23 mouse cellular contexts compared by ENCODE assay signal in the genomic region with DNA sequence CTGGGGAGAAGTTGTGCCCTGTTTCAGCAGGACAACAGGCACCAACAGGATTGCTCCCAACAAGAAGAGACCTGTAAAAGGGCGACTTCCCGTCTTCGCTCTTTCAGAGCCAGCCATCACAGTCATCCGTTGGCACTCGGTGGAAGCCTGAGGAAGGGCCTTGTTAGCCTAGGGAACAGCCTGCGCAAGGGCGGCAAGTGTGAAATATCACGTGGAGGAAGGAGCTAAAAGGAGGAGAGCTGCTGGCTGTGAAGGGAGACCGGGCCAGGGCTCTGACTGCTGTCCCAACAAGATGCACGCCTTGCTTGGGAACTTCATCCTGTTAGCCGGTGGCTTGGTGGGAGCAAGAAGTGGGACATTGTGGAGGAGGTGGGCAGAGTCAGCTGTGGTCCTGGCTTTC. TPM values are rescaled to one million over a fixed set of nuclear protein-coding genes. Genes with fewer than 3 reads are reported as not detected.
DNase-seq lines count a peak whose midpoint lies in the region; ATAC-seq and TF ChIP-seq lines count a peak whose summit lies in the region.
"Had no signal": no experiment of that assay in that cellular context is flagged by ENCODE, and none has a peak within 500 bp of the region (broad histone marks: within the 10 kb centered on the region; RNA-seq: fewer than 3 reads in every experiment).

No protein-coding gene starts in this region.

- DNase-seq in forebrain, postnatal 0 days, result no peak
- no peak for DNase-seq in layer of hippocampus, adult 2 months (ENCODE audit: low spot score in 2 of 2)
- no peak for DNase-seq in layer of hippocampus, adult 18-20 months (ENCODE audit: low spot score in 2 of 2)
- no peak for DNase-seq in stomach, postnatal 0 days (ENCODE audit: low spot score)
- DNase-seq: adrenal gland, postnatal 25 days; cerebellum, adult 9-10 months; gastrocnemius, postnatal 14 days; heart, adult 2 months; heart, postnatal 36 days; kidney, adult 11 months; lung, postnatal 36 days; midbrain, embryonic 14.5 days; thymus, postnatal 14 days had no signal

- no peak overlapping the region for H3K4me2 ChIP-seq in forebrain, postnatal 0 days (ENCODE audit: low read depth)
- no peak overlapping the region for H3K4me2 ChIP-seq in forebrain, embryonic 13.5 days
- no peak overlapping the region for H3K4me2 ChIP-seq in stomach, embryonic 16.5 days (ENCODE audit: low read depth, low read length)
- H3K4me2 ChIP-seq in stomach, postnatal 0 days (replicated peaks; ENCODE audit: low read depth), result no peak overlapping the region
- H3K4me2 ChIP-seq: embryonic facial prominence, embryonic 12.5 days; forebrain, embryonic 15.5 days; hindbrain, embryonic 13.5 days; limb, embryonic 15.5 days; liver, embryonic 15.5 days; lung, embryonic 15.5 days had no signal

- TF ChIP-seq EP300 in stomach, postnatal 0 days (optimal IDR thresholded peaks at IDR 0.05), result no peak

- ATAC-seq in forebrain, postnatal 0 days, result no peak
- no peak for ATAC-seq in forebrain, embryonic 13.5 days
- ATAC-seq in stomach, embryonic 16.5 days (ENCODE audit: insufficient read depth, low FRiP score), result no peak
- no peak for ATAC-seq in stomach, postnatal 0 days (ENCODE audit: low FRiP score, low TSS enrichment)
- ATAC-seq in megakaryocyte, adult 5-6 weeks (ENCODE audit: poor library complexity, severe bottlenecking), result no peak
- ATAC-seq: CD4-positive, CD25-positive, alpha-beta regulatory T cell, adult 4 months; forebrain, embryonic 15.5 days had no signal

- TF ChIP-seq CTCF in forebrain, postnatal 0 days (IDR thresholded peaks at IDR 0.05; ENCODE audit: low read depth), result no peak
- no peak for TF ChIP-seq CTCF in layer of hippocampus, adult 2 months (conservative IDR thresholded peaks at IDR 0.05)
- no peak for TF ChIP-seq CTCF in stomach, postnatal 0 days (IDR thresholded peaks at IDR 0.05; ENCODE audit: low read depth)

- WGBS in forebrain, postnatal 0 days, result 71% methylated on average over 11 of the region's 11 CpGs
- 79% methylated on average over 11 of the region's 11 CpGs for WGBS in forebrain, embryonic 13.5 days
- WGBS in stomach, embryonic 16.5 days, result 54% methylated on average over 11 of the region's 11 CpGs
- 51% methylated on average over 11 of the region's 11 CpGs for WGBS in stomach, postnatal 0 days

- H3K36me3 ChIP-seq in forebrain, postnatal 0 days (ENCODE audit: insufficient read depth), result peaks cover 14% of the 10 kb centered on the region; the same call in 1 of the 2 replicates
- peaks cover 13% of the 10 kb centered on the region for H3K36me3 ChIP-seq in forebrain, embryonic 13.5 days (ENCODE audit: poor library complexity, severe bottlenecking)
- H3K36me3 ChIP-seq in stomach, embryonic 16.5 days (ENCODE audit: control insufficient read depth, insufficient read depth, low read length), result no peaks in the 10 kb centered on the region
- no peaks in the 10 kb centered on the region for H3K36me3 ChIP-seq in stomach, postnatal 0 days (ENCODE audit: control insufficient read depth, insufficient read depth, low read length)
- H3K36me3 ChIP-seq: limb, embryonic 15.5 days; liver, embryonic 15.5 days; lung, embryonic 15.5 days had no signal

- H3K4me3 ChIP-seq in forebrain, postnatal 0 days (ENCODE audit: low read depth, low read length), result no peak overlapping the region
- no peak overlapping the region for H3K4me3 ChIP-seq in forebrain, embryonic 13.5 days
- peak overlapping the region; percentile 6; the same call in 1 of the 2 replicates for H3K4me3 ChIP-seq in layer of hippocampus, adult 2 months
- H3K4me3 ChIP-seq in stomach, embryonic 16.5 days (replicated peaks; ENCODE audit: low read length), result no peak overlapping the region
- no peak overlapping the region for H3K4me3 ChIP-seq in stomach, postnatal 0 days (ENCODE audit: low read depth, low read length)
- H3K4me3 ChIP-seq: embryonic facial prominence, embryonic 12.5 days; forebrain, embryonic 15.5 days; heart, adult 2 months; hindbrain, embryonic 13.5 days; limb, embryonic 15.5 days; liver, embryonic 15.5 days; lung, embryonic 15.5 days had no signal

- H3K4me1 ChIP-seq in forebrain, postnatal 0 days (ENCODE audit: insufficient read depth), result peaks cover 23% of the 10 kb centered on the region
- H3K4me1 ChIP-seq in forebrain, embryonic 13.5 days, result peaks cover 35% of the 10 kb centered on the region
- peaks cover 15% of the 10 kb centered on the region for H3K4me1 ChIP-seq in stomach, embryonic 16.5 days (ENCODE audit: control insufficient read depth, insufficient read depth, low read length)
- no peaks in the 10 kb centered on the region for H3K4me1 ChIP-seq in stomach, postnatal 0 days (replicated peaks; ENCODE audit: control insufficient read depth, insufficient read depth)
- H3K4me1 ChIP-seq: liver, embryonic 15.5 days had no signal

- H3K9ac ChIP-seq in forebrain, postnatal 0 days, result no peak overlapping the region
- H3K9ac ChIP-seq in forebrain, embryonic 13.5 days, result no peak overlapping the region
- H3K9ac ChIP-seq in stomach, embryonic 16.5 days (ENCODE audit: low read length), result peak overlapping the region; percentile 26; the same call in 1 of the 2 replicates
- no peak overlapping the region for H3K9ac ChIP-seq in stomach, postnatal 0 days (ENCODE audit: low read length)
- H3K9ac ChIP-seq: embryonic facial prominence, embryonic 12.5 days; forebrain, embryonic 15.5 days; hindbrain, embryonic 13.5 days; limb, embryonic 15.5 days; liver, embryonic 15.5 days; lung, embryonic 15.5 days had no signal

- no peaks in the 10 kb centered on the region for H3K27me3 ChIP-seq in forebrain, postnatal 0 days (ENCODE audit: insufficient read depth, low read length)
- H3K27me3 ChIP-seq in forebrain, embryonic 13.5 days, result no peaks in the 10 kb centered on the region
- H3K27me3 ChIP-seq in stomach, embryonic 16.5 days (ENCODE audit: control insufficient read depth, insufficient read depth, low read length), result 0 out of 2 replicates have a peak, but pooled peaks cover 7% of the 10 kb centered on the region
- no peaks in the 10 kb centered on the region for H3K27me3 ChIP-seq in stomach, postnatal 0 days (ENCODE audit: control insufficient read depth, insufficient read depth, low read length)
- H3K27me3 ChIP-seq: forebrain, embryonic 15.5 days had no signal

- 0 out of 2 replicates have a peak overlapping the region, but pooled peaks have one; percentile 21 for H3K27ac ChIP-seq in forebrain, postnatal 0 days (ENCODE audit: low read depth, low read length)
- H3K27ac ChIP-seq in forebrain, embryonic 13.5 days, result no peak overlapping the region
- H3K27ac ChIP-seq in layer of hippocampus, adult 2 months, result peak overlapping the region; percentile 67
- peak overlapping the region; percentile 46; the same call in 1 of the 2 replicates for H3K27ac ChIP-seq in stomach, embryonic 16.5 days (ENCODE audit: low read length)
- no peak overlapping the region for H3K27ac ChIP-seq in stomach, postnatal 0 days (replicated peaks)
- H3K27ac ChIP-seq: embryonic facial prominence, embryonic 12.5 days; forebrain, embryonic 15.5 days; heart, adult 2 months; hindbrain, embryonic 13.5 days; limb, embryonic 15.5 days; liver, embryonic 15.5 days; lung, embryonic 15.5 days had no signal

- H3K9me3 ChIP-seq in forebrain, postnatal 0 days (ENCODE audit: low read length), result no peaks in the 10 kb centered on the region
- H3K9me3 ChIP-seq in forebrain, embryonic 13.5 days (replicated peaks), result no peaks in the 10 kb centered on the region
- H3K9me3 ChIP-seq in stomach, embryonic 16.5 days (replicated peaks; ENCODE audit: control insufficient read depth, low read length), result no peaks in the 10 kb centered on the region
- no peaks in the 10 kb centered on the region for H3K9me3 ChIP-seq in stomach, postnatal 0 days (ENCODE audit: control insufficient read depth, low read length)
- H3K9me3 ChIP-seq: embryonic facial prominence, embryonic 12.5 days; forebrain, embryonic 15.5 days; hindbrain, embryonic 13.5 days; limb, embryonic 15.5 days; liver, embryonic 15.5 days; lung, embryonic 15.5 days had no signal

RNA-seq across cellular contexts. Expression of a gene that starts 13.5 kb away (rescaled TPM):
- 195 and 216 TPM in 2 replicates for total RNA-seq in forebrain, postnatal 0 days (2014; rRNA removed)
- 15.8 and 18.3 TPM in 2 replicates for polyA plus RNA-seq in forebrain, postnatal 0 days (2015; fragmentation: Nextera tagmentation; extraction: Ambion mirVana)
- polyA plus RNA-seq in forebrain, embryonic 13.5 days (2015; fragmentation: Nextera tagmentation; extraction: Ambion mirVana), result 6.4 and 8.3 TPM in 2 replicates
- total RNA-seq in layer of hippocampus, adult 2 months (2021), result 100 to 1,000 TPM; 549 to 563 TPM
- total RNA-seq in layer of hippocampus, adult 18-20 months (2021), result 100 to 1,000 TPM; 515 to 540 TPM
- 1.6 and 1.9 TPM in 2 replicates for polyA plus RNA-seq in stomach, embryonic 16.5 days (2015; fragmentation: Nextera tagmentation; extraction: Ambion mirVana)
- polyA plus RNA-seq in stomach, postnatal 0 days (2015; fragmentation: Nextera tagmentation; extraction: Ambion mirVana), result 0.49 and 0.83 TPM in 2 replicates
- total RNA-seq in megakaryocyte, adult 5-6 weeks (2015), result not detected in 2 replicates
- 0.04 and 1.9 TPM in 2 replicates for total RNA-seq in megakaryocyte, adult 5-6 weeks (2017)

RNA-seq across cellular contexts. Expression of a gene that starts 49.5 kb away (rescaled TPM):
- total RNA-seq in forebrain, postnatal 0 days (2014; rRNA removed), result 21.8 and 29.7 TPM in 2 replicates
- 6.8 and 7.5 TPM in 2 replicates for polyA plus RNA-seq in forebrain, postnatal 0 days (2015; fragmentation: Nextera tagmentation; extraction: Ambion mirVana)
- polyA plus RNA-seq in forebrain, embryonic 13.5 days (2015; fragmentation: Nextera tagmentation; extraction: Ambion mirVana), result 2.5 and 2.9 TPM in 2 replicates
- 10 to 100 TPM; 14.5 to 15.2 TPM for total RNA-seq in layer of hippocampus, adult 2 months (2021)
- 10 to 100 TPM; 11.3 to 12.2 TPM for total RNA-seq in layer of hippocampus, adult 18-20 months (2021)
- polyA plus RNA-seq in stomach, embryonic 16.5 days (2015; fragmentation: Nextera tagmentation; extraction: Ambion mirVana), result 55.6 and 75.1 TPM in 2 replicates
- 47.7 and 51.6 TPM in 2 replicates for polyA plus RNA-seq in stomach, postnatal 0 days (2015; fragmentation: Nextera tagmentation; extraction: Ambion mirVana)
- not detected in 2 replicates for total RNA-seq in megakaryocyte, adult 5-6 weeks (2015)
- not detected in 2 replicates for total RNA-seq in megakaryocyte, adult 5-6 weeks (2017)
- polyA plus RNA-seq: CD4-positive, CD25-positive, alpha-beta regulatory T cell, adult 4 months had no signal

Comparison
In these comparisons a context has a peak if more than half of its experiments do, and no peak if none do; other contexts are left out.
1. H3K27ac ChIP-seq: peak in forebrain, postnatal 0 days (single experiment), layer of hippocampus, adult 2 months (single experiment) and stomach, embryonic 16.5 days (single experiment); none in forebrain, embryonic 13.5 days (single experiment) and stomach, postnatal 0 days (single experiment).
2. RNA of a gene that starts 13.5 kb away (total RNA-seq): 549 to 563 TPM in layer of hippocampus, adult 2 months, 515 to 540 TPM in layer of hippocampus, adult 18-20 months and 195 to 216 TPM in forebrain, postnatal 0 days; 0.04 to 1.9 TPM in megakaryocyte, adult 5-6 weeks; every median in the first group is over 10 times any median in the second.
3. RNA of a gene that starts 49.5 kb away (total RNA-seq): 21.8 to 29.7 TPM in forebrain, postnatal 0 days, 14.5 to 15.2 TPM in layer of hippocampus, adult 2 months and 11.3 to 12.2 TPM in layer of hippocampus, adult 18-20 months; not detected in megakaryocyte, adult 5-6 weeks; every median in the first group is over 10 times any median in the second.